Mouse (Mus musculus): ENCODE results near the gene Hcar1. TPM values are rescaled to one million over a fixed set of nuclear protein-coding genes. Genes with fewer than 3 reads are reported as not detected.

Gene Hcar1
- polyA plus RNA-seq, 1 experiment from 2014 or later = 0.66 TPM

GRCm38 (mm10) chr5:123866457-123866856, 13.4 kb downstream of the Hcar1 start:
- no peak for TF ChIP-seq CTCF (IDR thresholded peaks at IDR 0.05; ENCODE audit: low read depth)
- Histone ChIP-seq H3K27me3 (ENCODE audit: insufficient read depth, low read length) (no peaks in the 10 kb centered on the region), H3K4me2 (no peak overlapping the region), H3K4me3 (ENCODE audit: low read depth, low read length) (no peak overlapping the region), H3K27ac (ENCODE audit: low read depth) (no peak overlapping the region), H3K4me1 (ENCODE audit: insufficient read depth) (no peaks in the 10 kb centered on the region), H3K9ac (no peak overlapping the region), H3K36me3 (ENCODE audit: insufficient read depth) (no peaks in the 10 kb centered on the region), H3K9me3 (ENCODE audit: low read depth, low read length) (no peaks in the 10 kb centered on the region)
- WGBS = 78% methylated on average over 4 of the region's 4 CpGs
- ATAC-seq (ENCODE audit: insufficient read depth) (no peak), DNase-seq (no peak)

DNA sequence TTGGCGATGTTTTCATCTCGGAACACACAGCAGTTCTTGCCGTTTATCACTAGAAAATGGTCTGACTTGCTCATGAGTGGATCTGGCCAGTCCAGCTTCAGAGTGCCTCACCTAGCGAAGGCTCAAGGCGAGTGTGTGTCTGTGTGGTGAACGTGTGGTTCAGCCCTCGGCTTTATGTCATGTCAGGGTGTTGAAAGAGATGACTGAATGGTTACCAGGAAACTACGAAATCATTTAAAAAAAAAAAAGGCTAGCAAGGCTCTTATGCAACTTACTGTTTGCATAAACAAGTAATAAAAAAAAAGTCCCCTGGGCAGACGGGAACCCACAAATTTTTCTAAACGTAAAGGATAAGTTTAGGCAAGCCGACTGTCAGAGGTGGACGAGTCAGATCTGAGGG, 14.5 kb downstream of the Hcar1 start, which contains the start of gene Hcar2:
Gene Hcar2 (minus strand): TSS at position 135 of the 400 bp plus-strand sequence.
- no peak within 1 kb of the TSS for H3K4me2 ChIP-seq
- no peak within 1 kb of the TSS for H3K4me3 ChIP-seq (ENCODE audit: low read depth, low read length)
- TF ChIP-seq CTCF (IDR thresholded peaks at IDR 0.05; ENCODE audit: low read depth) = no peak
- H3K27ac ChIP-seq (ENCODE audit: low read depth) = no peak within 1 kb of the TSS
- H3K4me1 ChIP-seq (ENCODE audit: insufficient read depth) = no peaks in the 10 kb centered on the region
- H3K9ac ChIP-seq = no peak within 1 kb of the TSS
- H3K9me3 ChIP-seq (ENCODE audit: low read depth, low read length) = no peaks in the 10 kb centered on the region
- H3K36me3 ChIP-seq (ENCODE audit: insufficient read depth) = no peaks in the 10 kb centered on the region
- DNase-seq (no peak), ATAC-seq (ENCODE audit: insufficient read depth) (no peak)
- WGBS = 62% methylated on average over 12 of the region's 12 CpGs
- H3K27me3 ChIP-seq (ENCODE audit: insufficient read depth, low read length) = no peaks in the 10 kb centered on the region

- Histone ChIP-seq H3K36me3 (ENCODE audit: insufficient read depth) (no peaks in the 10 kb centered on the region), H3K9ac (no peak overlapping the region), H3K4me3 (ENCODE audit: low read depth, low read length) (no peak overlapping the region), H3K4me1 (ENCODE audit: insufficient read depth) (no peaks in the 10 kb centered on the region), H3K27ac (ENCODE audit: low read depth) (no peak overlapping the region), H3K27me3 (ENCODE audit: insufficient read depth, low read length) (no peaks in the 10 kb centered on the region), H3K9me3 (ENCODE audit: low read depth, low read length) (no peaks in the 10 kb centered on the region), H3K4me2 (no peak overlapping the region)
- 85% methylated on average over 14 of the region's 14 CpGs for WGBS
- no peak for TF ChIP-seq CTCF (IDR thresholded peaks at IDR 0.05; ENCODE audit: low read depth)
- DNase-seq = no peak
- ATAC-seq (ENCODE audit: insufficient read depth) = no peak
Measured at GRCm38 (mm10) chr5:123863934-123864333, 15.9 kb downstream of the Hcar1 start.

GRCm38 (mm10) chr5:123862374-123863350, 17.2 kb downstream of the Hcar1 start:
- ATAC-seq (ENCODE audit: insufficient read depth) (no peak), DNase-seq (no peak)
- Histone ChIP-seq H3K9ac (no peak overlapping the region), H3K27me3 (ENCODE audit: insufficient read depth, low read length) (no peaks in the 10 kb centered on the region), H3K36me3 (ENCODE audit: insufficient read depth) (no peaks in the 10 kb centered on the region), H3K27ac (ENCODE audit: low read depth) (no peak overlapping the region), H3K4me3 (ENCODE audit: low read depth, low read length) (no peak overlapping the region), H3K9me3 (ENCODE audit: low read depth, low read length) (no peaks in the 10 kb centered on the region), H3K4me1 (ENCODE audit: insufficient read depth) (no peaks in the 10 kb centered on the region), H3K4me2 (no peak overlapping the region)
- TF ChIP-seq CTCF (IDR thresholded peaks at IDR 0.05; ENCODE audit: low read depth) = no peak
- 72% methylated on average over 15 of the region's 15 CpGs for WGBS

DNA sequence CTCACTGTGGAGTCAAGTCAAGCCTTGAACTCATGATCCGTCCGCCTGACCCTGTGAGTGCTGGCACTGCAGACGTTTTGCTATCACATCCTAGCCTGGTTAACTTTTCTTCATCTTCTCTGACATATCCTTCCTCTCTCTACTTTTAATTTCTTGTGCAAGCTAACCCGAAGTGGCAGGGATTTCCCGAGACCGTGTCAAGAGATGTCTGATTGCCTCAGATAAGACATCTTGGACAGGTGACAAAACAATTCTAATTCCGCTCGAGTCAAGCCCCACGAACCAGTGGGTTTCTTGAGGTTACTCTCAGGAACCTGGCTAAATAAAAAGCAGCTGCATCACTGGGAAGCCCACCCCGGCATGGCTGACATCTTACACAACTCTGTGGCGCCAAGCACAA, 21.0 kb downstream of the Hcar1 start:
- H3K9ac ChIP-seq = no peak overlapping the region
- H3K4me2 ChIP-seq = no peak overlapping the region
- H3K27ac ChIP-seq (ENCODE audit: low read depth) = no peak overlapping the region
- no peaks in the 10 kb centered on the region for H3K27me3 ChIP-seq (ENCODE audit: insufficient read depth, low read length)
- no peak for TF ChIP-seq CTCF (IDR thresholded peaks at IDR 0.05; ENCODE audit: low read depth)
- no peaks in the 10 kb centered on the region for H3K9me3 ChIP-seq (ENCODE audit: low read depth, low read length)
- H3K36me3 ChIP-seq (ENCODE audit: insufficient read depth) = no peaks in the 10 kb centered on the region
- DNase-seq (no peak), ATAC-seq (ENCODE audit: insufficient read depth) (no peak)
- H3K4me3 ChIP-seq (ENCODE audit: low read depth, low read length) = no peak overlapping the region
- no peaks in the 10 kb centered on the region for H3K4me1 ChIP-seq (ENCODE audit: insufficient read depth)
- 59% methylated on average over 11 of the region's 11 CpGs for WGBS

DNA sequence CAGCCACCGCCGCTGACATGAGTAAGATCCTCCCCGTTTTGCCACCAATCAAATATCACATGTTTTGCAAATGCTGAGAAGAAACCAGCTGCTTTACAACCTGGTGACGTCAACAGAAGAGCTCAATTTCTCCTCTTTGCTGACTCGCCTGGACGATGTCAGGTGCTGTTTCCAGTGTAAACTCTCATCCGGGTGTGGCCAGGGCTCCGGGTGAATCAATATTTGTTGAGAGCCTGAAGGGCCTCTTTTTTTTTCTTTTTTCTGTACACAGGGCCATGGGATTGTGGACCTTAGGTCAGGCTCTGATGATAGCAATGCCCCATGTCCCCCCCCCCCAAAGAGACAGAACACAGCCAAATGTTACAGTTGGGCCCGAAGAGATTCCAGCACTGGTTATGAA, 25.3 kb downstream of the Hcar1 start:
- DNase-seq (peak; percentile 23), ATAC-seq (ENCODE audit: insufficient read depth) (no peak)
- Histone ChIP-seq H3K9me3 (ENCODE audit: low read depth, low read length) (no peaks in the 10 kb centered on the region), H3K27ac (ENCODE audit: low read depth) (no peak overlapping the region), H3K36me3 (ENCODE audit: insufficient read depth) (no peaks in the 10 kb centered on the region), H3K9ac (no peak overlapping the region), H3K4me1 (ENCODE audit: insufficient read depth) (no peaks in the 10 kb centered on the region), H3K4me3 (ENCODE audit: low read depth, low read length) (no peak overlapping the region), H3K27me3 (ENCODE audit: insufficient read depth, low read length) (no peaks in the 10 kb centered on the region), H3K4me2 (no peak overlapping the region)
- 47% methylated on average over 9 of the region's 9 CpGs for WGBS
- TF ChIP-seq CTCF (IDR thresholded peaks at IDR 0.05; ENCODE audit: low read depth) = no peak

GRCm38 (mm10) chr5:123853877-123854504, 25.8 kb downstream of the Hcar1 start:
- Histone ChIP-seq H3K4me3 (ENCODE audit: low read depth, low read length) (no peak overlapping the region), H3K27me3 (ENCODE audit: insufficient read depth, low read length) (no peaks in the 10 kb centered on the region), H3K9ac (no peak overlapping the region), H3K4me2 (no peak overlapping the region), H3K27ac (ENCODE audit: low read depth) (no peak overlapping the region), H3K4me1 (ENCODE audit: insufficient read depth) (no peaks in the 10 kb centered on the region), H3K9me3 (ENCODE audit: low read depth, low read length) (no peaks in the 10 kb centered on the region), H3K36me3 (ENCODE audit: insufficient read depth) (no peaks in the 10 kb centered on the region)
- DNase-seq = no peak
- 54% methylated on average over 11 of the region's 11 CpGs for WGBS
- no peak for ATAC-seq (ENCODE audit: insufficient read depth)
- TF ChIP-seq CTCF (IDR thresholded peaks at IDR 0.05; ENCODE audit: low read depth) = no peak
